9 mouse cellular contexts compared by ENCODE assay signal in genomic region chr5:101288358-101288757, GRCm38 (mm10).
DNase-seq lines count a peak whose midpoint lies in the region; ATAC-seq lines count a peak whose summit lies in the region.
"Had no signal": no experiment of that assay in that cellular context is flagged by ENCODE, and none has a peak within 500 bp of the region (broad histone marks: within the 10 kb centered on the region; RNA-seq: fewer than 3 reads in every experiment).

No protein-coding gene starts in this region.

- no peak overlapping the region for H3K4me3 ChIP-seq in heart, embryonic 10.5 days
- no peak overlapping the region for H3K4me3 ChIP-seq in heart, embryonic 12.5 days
- H3K4me3 ChIP-seq: hindbrain, embryonic 15.5 days had no signal

- H3K27me3 ChIP-seq in heart, embryonic 10.5 days (ENCODE audit: insufficient read depth, poor library complexity, severe bottlenecking): no peaks in the 10 kb centered on the region
- H3K27me3 ChIP-seq in heart, embryonic 12.5 days (replicated peaks): no peaks in the 10 kb centered on the region
- H3K27me3 ChIP-seq: hindbrain, embryonic 15.5 days had no signal

- intact Hi-C loops in left cerebral cortex, postnatal 14 days (cut with DNase I): no loop called here

- 52% methylated on average over 6 of the region's 6 CpGs for WGBS in heart, embryonic 10.5 days
- WGBS in heart, embryonic 12.5 days: 51% methylated on average over 6 of the region's 6 CpGs

- DNase-seq in heart, embryonic 10.5 days (ENCODE audit: low spot score): peak; percentile 69
- DNase-seq in urinary bladder, adult 2 months (ENCODE audit: low spot score): peak; percentile 24
- DNase-seq in urinary bladder, postnatal 10 days (ENCODE audit: low spot score): no peak
- DNase-seq in embryo, embryonic 11 days: peak; percentile 44
- DNase-seq in left cerebral cortex, postnatal 14 days (ENCODE audit: low spot score in 2 of 2): peak; percentile 13 to 29
- DNase-seq in spleen, postnatal 4 days (ENCODE audit: low spot score in 2 of 2): peak; percentile 31 to 70
- DNase-seq in cerebellum, adult 9-10 months: no peak

- H3K9ac ChIP-seq in heart, embryonic 12.5 days: no peak overlapping the region
- H3K9ac ChIP-seq: hindbrain, embryonic 15.5 days had no signal

- H3K27ac ChIP-seq in heart, embryonic 10.5 days: no peak overlapping the region
- H3K27ac ChIP-seq in heart, embryonic 12.5 days (ENCODE audit: poor library complexity, severe bottlenecking): no peak overlapping the region
- H3K27ac ChIP-seq: hindbrain, embryonic 15.5 days had no signal

- H3K4me2 ChIP-seq in heart, embryonic 12.5 days: no peak overlapping the region
- H3K4me2 ChIP-seq: hindbrain, embryonic 15.5 days had no signal

- no peak for ATAC-seq in heart, embryonic 12.5 days (ENCODE audit: insufficient number of reproducible peaks, low FRiP score)

- H3K4me1 ChIP-seq in heart, embryonic 10.5 days: no peaks in the 10 kb centered on the region
- no peaks in the 10 kb centered on the region for H3K4me1 ChIP-seq in heart, embryonic 12.5 days (replicated peaks)
- H3K4me1 ChIP-seq: hindbrain, embryonic 15.5 days had no signal

- no peaks in the 10 kb centered on the region for H3K36me3 ChIP-seq in heart, embryonic 10.5 days
- H3K36me3 ChIP-seq in heart, embryonic 12.5 days: no peaks in the 10 kb centered on the region
- H3K36me3 ChIP-seq: hindbrain, embryonic 15.5 days had no signal

- H3K9me3 ChIP-seq in heart, embryonic 10.5 days: no peaks in the 10 kb centered on the region
- no peaks in the 10 kb centered on the region for H3K9me3 ChIP-seq in heart, embryonic 12.5 days (replicated peaks)
- H3K9me3 ChIP-seq: hindbrain, embryonic 15.5 days had no signal

Comparison
In these comparisons a context has a peak if more than half of its experiments do, and no peak if none do; other contexts are left out.
1. DNase-seq: peak in heart, embryonic 10.5 days (single experiment), urinary bladder, adult 2 months (single experiment), embryo, embryonic 11 days (single experiment), left cerebral cortex, postnatal 14 days (2 of 2) and spleen, postnatal 4 days (2 of 2); none in urinary bladder, postnatal 10 days (single experiment) and cerebellum, adult 9-10 months (single experiment).